Mouse (Mus musculus) ovary, postnatal 36 days (tissue): ENCODE measurements around the gene Tctn1.
A peak's percentile ranks its signal among the peaks of the same experiment; 100 is the strongest.

ENCODE experiments used
- DNase-seq: peaks from one replicate; pipeline ENCODE4 v3.0.0; 2022; ENCODE audit warnings: low spot score, mixed read lengths

The Tctn1 gene

DNA sequence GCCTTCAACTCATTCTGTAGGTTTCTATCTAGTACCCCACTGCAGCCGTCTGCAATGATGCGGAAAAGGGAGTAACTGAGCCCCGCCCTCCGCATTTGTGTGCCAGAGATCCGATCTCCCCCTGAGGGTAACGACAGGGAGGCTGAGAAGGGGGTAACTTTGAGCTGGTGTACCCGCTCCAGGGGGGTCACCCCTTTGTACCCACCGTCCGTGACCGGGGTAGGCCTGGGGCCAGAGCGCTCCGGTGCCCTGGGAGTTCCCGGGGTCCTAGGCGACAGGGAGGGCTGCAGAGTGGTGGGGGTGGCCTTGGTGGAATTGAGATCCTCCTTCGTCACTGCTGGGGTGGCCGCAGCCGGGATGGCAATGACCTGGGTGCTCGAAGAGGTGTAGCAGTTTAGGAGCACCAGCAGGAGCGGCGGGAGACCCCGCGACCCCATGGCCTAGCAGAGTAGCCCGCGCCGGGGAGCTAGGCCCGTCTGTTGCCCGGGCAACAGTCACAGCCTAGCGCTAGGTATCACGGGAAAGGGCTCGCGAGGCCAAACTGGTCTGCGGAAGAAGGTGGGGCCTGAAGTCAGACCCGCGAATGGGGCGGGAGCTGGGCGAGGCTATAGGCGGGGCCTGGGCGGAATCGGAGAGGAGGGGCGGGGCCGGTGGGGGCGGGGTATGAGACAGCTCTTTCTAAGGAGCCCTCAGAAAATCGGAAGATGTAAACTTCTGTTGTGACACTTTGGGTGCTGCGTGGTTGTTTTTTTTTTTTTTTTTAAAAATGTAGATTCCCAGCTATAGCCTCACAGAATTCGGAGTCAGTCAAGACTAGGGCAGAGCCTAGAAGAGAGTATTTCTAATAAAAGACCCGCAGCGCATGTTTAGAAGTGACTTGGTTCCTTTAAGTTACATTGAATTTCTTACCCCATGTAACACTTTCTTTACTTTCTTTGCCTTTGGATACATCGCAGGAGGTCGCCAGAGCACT is at the start of gene Tctn1:
Tctn1 (minus strand) TSS at position 528 of the 973 bp plus-strand sequence.
- peak; percentile 89 for DNase-seq

DNA sequence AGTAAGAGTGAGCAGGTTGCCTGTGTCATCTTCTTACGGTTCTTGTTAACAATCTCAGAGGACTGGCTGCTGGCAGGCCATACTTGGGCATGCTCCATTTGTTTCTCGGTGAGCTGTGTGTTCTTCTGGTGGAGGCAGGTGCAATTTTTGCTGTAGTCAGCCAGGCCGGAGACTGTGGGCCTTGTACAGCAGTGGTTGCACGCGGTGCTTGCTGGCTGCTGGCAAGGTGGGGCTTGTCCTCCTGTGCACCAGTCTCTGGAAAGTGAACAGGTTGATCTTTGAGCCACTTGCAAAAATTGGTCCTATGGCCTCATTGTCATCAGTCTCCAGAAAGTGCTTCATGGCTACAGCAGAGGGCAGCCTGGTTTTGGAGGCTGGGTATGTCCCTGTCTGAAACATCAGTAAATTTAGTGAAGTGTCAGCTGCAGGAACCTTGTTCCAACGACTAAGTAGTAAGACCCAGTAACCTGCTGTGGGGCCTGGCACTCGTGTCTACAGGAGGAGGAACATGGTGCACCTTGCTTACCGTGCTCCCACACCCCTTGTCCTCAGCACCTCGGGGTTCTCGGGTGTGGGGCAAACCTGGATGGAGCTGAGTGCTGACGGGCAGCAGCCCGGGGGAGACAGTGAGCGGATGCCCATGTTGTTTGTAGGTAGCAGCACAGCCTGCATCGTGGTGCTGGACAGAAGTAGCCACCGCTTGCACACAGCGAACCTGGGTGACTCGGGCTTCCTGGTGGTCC is 48.9 kb upstream of the Tctn1 start:
- DNase-seq, result no peak

DNA sequence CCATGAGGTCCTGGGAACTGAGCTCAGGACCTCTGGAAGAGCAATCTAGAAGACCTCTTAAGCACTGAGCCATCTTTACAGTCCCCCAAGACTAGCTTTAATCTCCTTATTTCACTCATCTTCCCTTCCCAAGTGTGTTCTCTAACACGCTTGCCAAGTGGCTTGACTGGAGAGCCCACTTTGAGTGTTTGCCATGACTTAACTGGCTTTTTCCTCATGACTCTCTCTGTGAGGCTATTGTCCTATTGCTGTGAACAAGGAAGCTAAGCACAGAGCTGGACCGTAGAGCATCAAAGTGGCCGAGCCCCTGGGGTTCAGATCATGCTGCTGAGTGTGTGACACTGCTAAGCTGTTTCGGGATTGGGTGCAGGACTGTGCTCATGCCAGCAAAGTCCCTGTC is 48.1 kb upstream of the Tctn1 start:
- DNase-seq, result no peak

DNA sequence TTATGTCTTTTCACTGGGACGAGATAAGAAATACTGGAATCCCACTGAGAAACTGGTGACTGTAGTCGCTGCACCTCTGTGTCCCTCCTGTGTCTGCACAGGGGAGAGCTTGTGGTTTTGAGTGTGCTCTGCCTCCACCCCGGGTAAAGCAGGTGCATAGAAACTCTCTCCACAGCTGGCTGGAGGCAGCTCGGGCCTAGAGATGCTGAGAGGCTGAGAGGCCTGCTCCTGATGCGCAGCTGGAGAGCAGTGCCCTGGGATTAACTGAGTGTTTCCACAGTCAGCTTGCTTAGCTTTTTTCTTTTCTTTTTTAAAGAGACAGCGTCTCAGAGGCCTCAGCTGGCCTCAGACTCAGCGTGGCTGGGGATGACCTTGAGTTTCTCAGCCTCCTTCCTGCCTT is 47.4 kb upstream of the Tctn1 start:
- no peak for DNase-seq

DNA sequence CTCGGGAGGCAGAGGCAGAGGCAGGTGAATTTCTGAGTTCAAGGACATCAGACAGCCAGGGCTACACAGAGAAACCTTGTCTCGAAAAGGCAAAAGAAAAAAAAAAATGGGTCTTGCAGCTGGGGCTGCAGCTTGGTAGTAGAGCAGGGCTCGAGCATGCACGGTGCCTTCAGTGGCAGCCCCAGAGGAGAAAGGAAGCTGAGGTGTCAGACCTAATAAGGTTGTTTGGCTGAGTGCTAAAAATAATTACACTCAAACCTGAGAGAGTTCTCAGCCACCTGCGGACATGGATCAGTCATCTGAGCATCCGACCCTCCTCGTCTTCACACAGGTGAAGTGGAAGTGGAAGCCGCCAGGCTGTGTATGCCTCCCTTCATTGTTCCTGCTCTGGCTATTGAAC is 46.4 kb upstream of the Tctn1 start:
- DNase-seq, result no peak

DNA sequence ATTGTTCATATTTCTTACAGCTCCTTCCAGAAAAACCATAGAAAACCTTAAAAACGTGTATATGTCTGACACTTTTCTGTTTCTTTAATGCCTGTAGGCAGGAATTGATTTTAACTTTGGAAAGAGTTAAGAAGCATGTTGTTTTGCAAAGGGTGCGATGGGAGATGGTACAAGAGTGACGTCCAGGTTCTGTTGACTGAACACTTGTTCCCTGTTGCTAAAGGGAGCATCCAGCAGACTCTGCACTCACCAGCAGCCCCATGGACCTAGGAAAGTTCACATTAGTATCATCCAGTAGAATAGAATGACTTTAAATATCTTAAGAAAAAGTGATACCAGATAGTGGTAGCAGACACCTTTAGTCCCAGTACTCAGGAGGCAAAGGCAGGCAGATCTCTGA is 42.3 kb upstream of the Tctn1 start:
- DNase-seq, result no peak

DNA sequence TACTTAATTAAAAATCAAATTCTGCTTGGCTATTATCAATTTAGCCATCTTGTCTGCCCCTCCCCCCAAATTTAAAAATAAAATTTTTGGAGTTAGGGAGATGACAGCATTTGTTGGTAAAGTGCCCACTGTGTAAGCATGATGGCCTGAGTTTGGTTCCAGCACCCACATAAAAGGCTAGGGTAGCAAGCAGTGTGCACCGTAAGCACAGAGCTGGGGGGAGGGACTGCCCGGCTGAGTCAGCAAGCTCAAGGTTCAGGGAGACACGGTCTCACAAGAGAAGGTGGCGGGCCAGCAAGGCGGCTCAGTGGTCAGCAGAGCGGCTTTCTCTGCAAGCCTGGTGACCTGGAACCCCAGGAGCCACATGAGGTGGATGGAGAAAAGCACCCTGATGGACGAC is 41.2 kb upstream of the Tctn1 start:
- DNase-seq, result no peak

DNA sequence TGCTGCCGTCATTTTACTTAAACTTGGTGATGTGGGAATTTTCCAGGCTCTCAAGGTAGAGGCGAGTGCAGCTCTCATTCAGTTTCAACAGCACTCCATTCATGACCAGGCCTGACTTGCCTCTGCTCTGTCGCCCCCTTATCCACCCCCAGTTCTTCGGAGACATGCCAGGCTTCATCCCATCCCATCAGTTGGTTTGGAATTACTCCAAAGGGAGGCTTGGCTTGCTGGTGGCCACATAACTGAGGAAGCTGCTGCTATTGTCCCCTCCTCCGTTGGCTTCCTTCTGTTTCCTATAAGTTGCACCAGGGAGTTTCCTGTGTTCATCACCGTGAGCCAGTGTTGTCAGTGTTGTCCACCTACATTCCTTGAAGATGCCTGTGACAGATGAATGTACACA is 40.3 kb upstream of the Tctn1 start:
- DNase-seq, result no peak

DNA sequence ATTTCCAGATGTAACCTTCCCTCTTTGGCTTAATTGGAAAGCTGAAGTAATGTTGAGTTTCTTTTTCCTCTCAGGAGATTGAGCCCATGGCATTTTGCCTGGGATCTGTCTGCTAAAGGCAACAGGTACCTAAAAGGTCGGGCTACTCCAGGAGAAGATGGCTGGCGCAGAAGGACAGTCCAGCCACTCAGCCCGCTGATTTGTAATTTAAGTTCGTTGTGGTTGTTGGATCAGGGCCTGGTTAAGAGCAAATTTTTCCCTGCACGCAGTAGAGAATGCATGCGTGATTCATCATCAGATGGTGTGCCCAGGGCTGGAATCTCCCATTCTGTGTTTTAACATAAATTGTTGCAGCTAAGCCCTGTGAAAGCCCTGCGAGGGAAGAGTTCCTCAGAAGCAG is 39.7 kb upstream of the Tctn1 start:
- no peak for DNase-seq

DNA sequence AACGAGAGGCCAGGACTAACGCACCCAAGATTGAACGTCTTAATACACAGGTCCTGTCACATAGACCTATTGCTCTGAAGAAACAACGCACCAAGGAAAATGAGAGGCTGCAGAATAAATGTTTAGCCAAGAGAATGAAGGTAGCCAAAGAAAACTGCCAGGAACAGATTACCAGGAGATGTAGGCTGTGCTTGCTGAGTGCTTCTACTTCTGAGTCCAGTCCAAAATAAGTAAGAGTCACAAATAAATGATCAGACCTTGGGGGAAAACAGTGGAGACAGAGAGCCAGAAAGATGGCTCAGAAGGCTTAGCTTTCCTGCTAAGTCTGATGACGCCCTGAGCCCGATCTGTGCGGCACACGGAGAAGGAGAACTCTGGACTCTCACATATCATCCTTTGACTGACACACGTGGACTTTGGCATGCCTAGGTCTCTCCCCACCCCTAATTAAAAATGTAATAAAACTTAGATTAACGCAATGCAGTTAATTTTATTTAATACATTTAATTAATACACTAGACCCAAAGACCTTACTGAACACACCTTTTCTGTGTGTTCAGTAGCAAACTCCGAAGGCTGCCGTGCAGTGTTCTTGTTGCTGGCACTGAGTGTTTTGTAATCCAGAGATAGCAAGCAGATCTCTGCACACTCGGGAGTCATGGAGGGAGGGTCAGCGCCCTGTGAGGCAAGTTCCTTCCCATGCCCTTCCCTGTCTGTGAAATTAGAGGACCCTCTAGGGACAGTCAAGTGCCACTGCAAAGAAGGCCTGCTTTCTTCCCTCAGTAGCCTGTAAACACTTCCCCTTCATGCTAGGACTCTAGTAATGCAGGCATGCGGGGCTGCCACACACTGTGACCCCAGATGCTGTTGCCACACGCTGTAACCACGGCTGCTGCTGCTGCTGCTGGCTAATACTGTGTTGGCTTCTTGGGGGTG is 38.8 kb upstream of the Tctn1 start:
- no peak for DNase-seq

DNA sequence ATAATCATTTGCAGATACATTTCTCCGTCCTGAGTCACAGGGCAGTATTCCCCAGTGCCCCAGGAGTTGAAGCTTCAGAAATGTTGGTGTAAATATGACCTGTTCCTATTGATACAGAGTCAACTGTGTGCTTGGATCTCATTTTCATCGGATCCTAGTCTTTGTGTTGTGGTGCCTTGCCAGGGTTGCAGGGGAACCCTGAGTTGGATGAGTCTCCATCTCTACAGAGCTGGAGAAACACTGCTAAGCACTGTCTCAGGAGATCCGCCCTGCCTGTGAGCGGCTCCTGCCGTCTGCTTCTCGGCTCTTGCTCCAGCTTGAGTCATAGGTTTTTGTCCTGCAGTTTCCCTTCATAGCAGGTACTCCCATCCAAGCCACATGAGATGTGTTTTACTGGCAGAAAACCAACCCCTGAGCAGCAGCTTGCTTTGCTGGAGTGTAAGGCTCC is 35.8 kb upstream of the Tctn1 start:
- DNase-seq, result no peak

DNA sequence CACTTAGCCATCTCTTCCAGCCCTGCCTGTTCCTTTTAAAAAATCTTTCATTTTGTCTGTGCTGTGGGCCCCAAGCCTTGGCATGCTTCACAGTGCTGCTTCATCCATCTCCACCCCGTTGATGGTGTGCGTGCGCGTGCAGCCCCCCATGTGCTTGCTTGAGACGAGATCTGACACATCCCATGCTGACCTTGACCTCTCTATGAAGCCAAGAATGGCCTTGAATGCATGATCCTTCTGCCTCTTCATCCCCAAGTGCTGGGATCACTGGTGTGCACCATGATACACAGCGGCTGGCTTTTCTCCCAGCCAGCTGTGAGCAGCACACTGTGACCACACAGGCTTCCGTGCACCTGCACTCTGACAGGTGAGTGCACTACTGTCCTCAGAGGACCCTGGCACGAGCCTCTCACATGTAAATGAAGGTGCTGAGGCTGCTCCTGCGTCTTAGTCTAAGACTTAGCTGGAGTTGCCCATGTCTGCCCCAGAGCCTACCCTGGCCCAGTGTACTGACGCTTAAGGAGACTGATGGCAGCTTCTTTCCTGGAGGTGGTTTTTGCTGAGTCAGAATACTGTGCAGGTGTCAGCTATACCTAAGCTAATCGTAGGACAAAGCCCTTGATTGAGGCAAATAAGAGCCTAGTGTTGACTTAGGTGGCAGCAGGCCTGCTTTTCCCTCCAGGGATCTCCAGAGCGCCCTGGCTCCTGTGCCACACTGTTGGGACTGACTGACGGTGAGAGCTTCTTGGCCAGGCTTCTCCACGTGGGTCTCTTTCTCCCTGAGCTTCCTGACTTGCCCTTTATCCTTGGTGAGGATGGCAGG is 31.1 kb upstream of the Tctn1 start:
- DNase-seq, result no peak

DNA sequence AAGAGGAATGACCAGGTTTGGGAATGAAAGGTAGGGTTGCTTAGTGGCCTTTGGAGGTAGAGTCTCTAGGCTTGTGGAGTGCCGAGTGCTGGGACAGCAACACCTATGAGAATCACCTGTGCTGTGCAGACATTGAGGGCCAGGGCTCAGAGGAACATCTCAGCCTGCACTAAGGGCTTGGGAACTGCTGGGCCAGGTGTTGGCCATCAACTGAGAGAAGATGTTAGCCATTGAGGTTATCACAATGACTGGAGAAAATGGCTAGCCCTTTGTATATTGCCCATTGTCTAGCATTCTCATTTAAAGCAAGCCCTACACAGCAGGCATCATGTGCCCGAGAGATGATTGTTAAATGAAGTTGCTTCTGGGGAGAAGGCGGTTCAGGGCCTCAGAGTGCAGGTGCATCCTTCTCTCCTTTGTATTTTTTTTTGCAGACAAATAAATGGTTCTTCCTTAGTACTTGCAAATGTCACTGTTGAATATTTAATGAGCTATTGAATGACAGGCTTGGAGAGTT is 30.0 kb upstream of the Tctn1 start:
- no peak for DNase-seq

DNA sequence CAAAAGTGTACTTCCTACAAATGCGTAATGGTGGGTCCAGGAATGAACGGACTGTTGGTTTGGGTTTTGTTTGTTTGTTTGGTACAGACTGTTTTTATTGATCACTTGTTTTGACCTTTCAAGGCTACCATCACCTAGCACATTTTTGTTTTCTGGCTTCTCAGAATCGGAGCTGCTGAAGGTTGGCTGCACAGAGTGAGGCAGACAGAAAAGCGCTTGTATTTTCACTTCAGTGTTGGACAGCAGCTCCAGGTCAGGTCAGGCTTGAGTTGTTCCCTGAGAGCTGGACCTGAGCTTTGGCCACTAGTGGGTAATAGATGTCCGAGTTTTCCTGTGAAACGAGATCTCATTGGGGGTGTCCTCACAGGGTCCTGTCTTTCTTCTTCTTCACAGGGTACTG is 28.9 kb upstream of the Tctn1 start:
- DNase-seq, result no peak

DNA sequence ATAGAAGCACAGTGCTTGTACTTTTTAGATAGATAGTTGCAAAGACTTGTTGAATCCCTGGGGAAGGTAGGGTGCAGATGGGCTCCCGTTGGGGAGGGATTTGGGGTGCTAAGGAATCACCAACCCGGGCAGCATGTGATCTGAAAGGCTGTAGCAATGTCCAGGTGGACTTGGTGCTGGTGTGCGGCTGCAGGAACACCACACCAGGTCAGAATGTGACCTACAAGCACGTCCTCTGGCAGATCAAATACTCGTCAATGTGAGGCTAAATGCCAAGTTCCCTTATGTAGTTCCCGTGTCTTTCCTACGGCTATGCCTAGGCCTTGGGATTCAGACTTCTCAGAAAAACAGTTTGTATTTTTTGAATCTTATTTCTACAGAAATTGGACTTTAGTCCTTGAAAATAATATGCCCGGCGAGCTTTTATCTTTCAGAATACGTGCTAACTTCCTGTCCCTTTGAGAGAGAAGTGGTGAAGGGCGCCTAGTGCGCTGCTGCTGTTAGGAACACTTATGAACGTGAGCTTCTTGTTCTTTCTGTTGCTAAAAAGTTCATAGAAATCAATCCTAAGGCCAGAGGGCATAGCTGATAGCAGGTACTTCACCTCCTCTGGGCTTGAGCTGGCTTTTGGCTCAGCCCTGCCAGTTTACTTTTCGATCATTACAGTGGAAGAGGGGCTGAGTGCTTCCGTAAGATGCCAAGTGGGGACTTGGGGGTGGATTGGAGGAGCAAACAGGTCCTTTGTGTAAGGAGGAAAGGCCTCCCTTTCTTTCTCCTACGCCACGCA is 27.5 kb upstream of the Tctn1 start:
- DNase-seq, result no peak

DNA sequence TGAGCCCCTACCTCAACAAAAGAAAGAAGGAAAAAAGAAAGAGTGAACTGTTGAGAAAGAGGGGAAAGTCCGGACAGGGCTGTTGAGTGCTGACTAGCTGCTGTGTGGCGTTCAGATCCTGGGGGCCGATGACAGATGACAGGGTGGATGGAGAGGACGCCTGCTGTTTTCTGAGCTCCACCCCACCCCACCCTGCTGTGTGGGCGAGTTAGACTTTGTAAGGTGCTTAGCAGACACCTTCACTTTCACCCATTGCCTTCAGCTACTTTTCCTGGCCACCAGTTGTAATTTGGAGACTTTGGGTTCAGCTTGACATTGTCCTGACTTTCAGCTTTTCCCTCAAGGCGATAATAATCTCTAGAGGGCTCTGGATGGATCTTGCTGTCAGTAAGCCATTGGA is 26.9 kb upstream of the Tctn1 start:
- no peak for DNase-seq

DNA sequence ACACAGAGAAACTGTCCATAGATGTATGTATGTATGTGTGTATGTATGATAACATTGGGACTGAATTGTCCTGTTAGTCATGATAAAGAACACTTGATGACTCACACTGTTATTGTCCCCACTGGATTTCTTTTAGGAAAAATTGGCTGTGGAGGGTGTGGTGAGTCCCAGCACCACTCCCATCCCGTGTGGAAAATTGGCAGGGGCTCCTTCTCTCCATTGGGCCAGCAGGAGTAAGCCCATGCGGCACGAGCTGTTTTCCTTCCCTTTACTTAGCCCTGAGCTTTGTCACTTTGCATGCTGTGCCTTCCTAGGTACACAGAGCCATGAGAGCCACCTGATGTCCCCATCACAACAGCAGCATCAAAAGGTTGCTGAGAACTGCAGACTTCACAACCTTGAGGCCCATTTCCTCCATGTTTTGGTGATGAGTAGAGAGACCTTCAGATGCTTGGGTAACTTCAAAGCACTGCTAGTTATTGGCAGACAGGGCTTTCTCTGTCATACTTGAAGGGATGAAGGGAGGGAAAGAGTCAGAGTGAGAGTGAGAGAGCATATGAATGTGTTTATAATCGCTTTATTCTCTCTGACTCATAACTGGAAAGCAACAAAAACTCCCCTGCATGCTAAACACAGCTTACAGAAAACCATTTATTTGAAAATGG is 24.0 kb upstream of the Tctn1 start:
- DNase-seq, result no peak

DNA sequence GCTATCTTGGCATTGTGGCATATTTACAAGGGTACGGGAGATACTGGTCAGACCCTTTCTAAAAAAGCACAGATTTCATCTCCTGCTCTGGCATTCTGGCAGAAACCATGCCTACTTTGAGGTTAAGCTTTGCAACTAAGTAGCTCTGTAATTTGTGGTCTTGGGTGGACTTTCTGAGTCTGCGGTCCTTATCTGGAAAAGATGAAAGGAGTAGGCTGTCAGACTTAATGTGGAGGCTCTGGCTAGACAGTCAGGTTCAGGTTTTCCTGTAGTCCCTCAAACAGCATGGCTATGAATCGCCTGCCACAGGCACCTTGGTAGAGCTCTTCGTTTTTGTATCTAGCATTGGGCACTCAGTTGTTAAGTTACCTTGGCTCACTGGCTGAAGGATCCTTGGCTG is 22.8 kb upstream of the Tctn1 start:
- DNase-seq, result no peak

DNA sequence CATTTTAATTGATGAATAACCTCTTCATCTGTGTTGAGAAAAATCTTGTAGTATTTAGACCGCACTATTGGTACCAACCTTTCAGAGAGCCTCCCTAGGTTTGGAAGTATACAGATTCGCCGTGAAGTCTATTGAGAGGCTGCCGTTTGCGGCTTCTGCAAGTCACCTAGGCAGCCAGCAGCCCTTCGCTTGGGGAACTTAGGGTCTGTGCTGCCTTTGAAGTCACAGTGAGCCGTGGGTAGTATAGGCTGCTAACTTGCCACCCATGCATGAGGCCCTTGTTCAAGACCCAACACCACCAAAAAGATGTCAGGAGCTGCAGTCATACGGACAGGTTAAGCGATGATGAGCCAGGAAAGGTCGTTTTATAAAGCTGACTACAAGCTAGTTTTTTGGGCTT is 21.9 kb upstream of the Tctn1 start:
- DNase-seq, result no peak

DNA sequence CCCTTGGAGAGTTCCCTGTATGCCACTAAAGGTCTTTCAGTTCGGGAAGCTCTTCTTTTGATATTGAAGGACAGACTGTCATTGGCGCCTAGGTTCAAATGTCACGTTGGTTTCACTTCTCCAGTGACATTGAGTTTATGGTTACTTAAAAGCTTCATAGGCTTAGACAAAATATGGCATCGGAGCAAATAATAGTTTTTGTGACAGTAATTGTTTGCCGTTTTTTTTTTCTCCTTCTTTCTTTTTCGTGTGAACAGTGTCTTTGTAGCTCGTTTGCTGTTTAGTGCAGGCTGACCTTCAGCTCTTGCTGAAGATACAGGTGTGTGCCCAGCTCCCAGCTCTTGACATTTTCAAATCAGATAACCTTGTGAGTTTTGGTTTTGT is 21.5 kb upstream of the Tctn1 start:
- no peak for DNase-seq
